Mouse (Mus musculus): ENCODE results near the gene Dph7.

- peak; percentile 32 for TF ChIP-seq CTCF (IDR thresholded peaks at IDR 0.05; ENCODE audit: low read depth)
- no peak for TF ChIP-seq EP300 (IDR thresholded peaks at IDR 0.05; ENCODE audit: low read depth)
Observed at GRCm38 (mm10) chr2:24935057-24935796, 27.0 kb upstream of the Dph7 start, which contains the start of gene Arrdc1.
